Mouse (Mus musculus) CH12.LX (cell line): Measurements from ENCODE around the gene P3h3. TPM values are rescaled to one million over a fixed set of nuclear protein-coding genes. Genes with fewer than 3 reads are reported as not detected.

Experiments used
- DNase-seq: peaks from one replicate; pipeline ENCODE4 v3.0.0-alpha.2; 2013; ENCODE audit errors: extremely low read depth
- H3K27ac ChIP-seq: 2 replicates; pipeline ENCODE4 v1.5.1; 2012; ENCODE audit warnings: low read depth, mild to moderate bottlenecking, control low read depth, moderate library complexity; ENCODE audit not compliant: insufficient read depth
- H3K27me3 ChIP-seq: replicated peaks from 2 replicates; pipeline ENCODE3; 2012; ENCODE audit warnings: inconsistent platforms
- H3K36me3 ChIP-seq, 2 experiments: replicated peaks in 1 of 2; 2 replicates each; pipeline versions ENCODE3 to v1.6.1; 2012; ENCODE audit warnings: inconsistent platforms in 1 of 2, low read length in 1 of 2, mild to moderate bottlenecking in 1 of 2, mixed read lengths in 1 of 2, moderate library complexity in 1 of 2; ENCODE audit not compliant: control insufficient read depth in 1 of 2, insufficient read depth in 1 of 2
- H3K4me1 ChIP-seq, 2 experiments: 2 replicates each; pipeline ENCODE4 v1.6.1; 2012; ENCODE audit warnings: inconsistent platforms in 1 of 2, moderate library complexity in 1 of 2; ENCODE audit not compliant: insufficient read depth in 2 of 2, control insufficient read depth in 1 of 2
- H3K4me2 ChIP-seq: 2 replicates; pipeline ENCODE4 v1.6.1; 2012; ENCODE audit warnings: low read depth, mild to moderate bottlenecking, control low read depth; ENCODE audit not compliant: poor library complexity, insufficient read depth, severe bottlenecking
- H3K4me3 ChIP-seq, 3 experiments: fragments of 150-350 bp in 1 of 3; sonication (generic) in 1 of 3; replicated peaks in 1 of 3; 2 replicates each; pipeline versions ENCODE3 to v1.5.1; 2011 to 2012; ENCODE audit warnings: low read depth in 2 of 3, low read length in 2 of 3, mild to moderate bottlenecking in 2 of 3, moderate library complexity in 2 of 3, control low read depth in 1 of 3, improper control_type of control experiment in 1 of 3, inconsistent platforms in 1 of 3, mixed read lengths in 1 of 3; ENCODE audit not compliant: poor library complexity in 1 of 3
- H3K79me2 ChIP-seq: replicated peaks from 2 replicates; pipeline ENCODE4 v1.6.1; 2012; ENCODE audit warnings: mild to moderate bottlenecking, moderate library complexity; ENCODE audit not compliant: control insufficient read depth, poor library complexity, insufficient read depth, severe bottlenecking; ENCODE audit errors: extremely low read depth
- H3K9ac ChIP-seq: 2 replicates; pipeline ENCODE4 v1.6.1; 2012; ENCODE audit warnings: low read depth, mild to moderate bottlenecking, control low read depth, moderate library complexity; ENCODE audit not compliant: insufficient read depth
- H3K9me3 ChIP-seq: replicated peaks from 2 replicates; pipeline ENCODE3; 2012; ENCODE audit warnings: low read length, inconsistent platforms, mixed read lengths
- CHD1 ChIP-seq: IDR thresholded peaks from 2 replicates; pipeline ENCODE4 v1.6.1; 2012; ENCODE audit warnings: low read depth, low read length, improper control_type of control experiment, inconsistent platforms
- CHD2 ChIP-seq: IDR thresholded peaks from 2 replicates; pipeline ENCODE4 v1.6.1; 2011; ENCODE audit warnings: low read length, improper control_type of control experiment
- CTCF ChIP-seq, 2 experiments: IDR thresholded peaks in 1 of 2; conservative IDR thresholded peaks in 1 of 2; 2 replicates each; pipeline ENCODE4 v1.5.1; 2011 to 2012; ENCODE audit warnings: low read depth in 2 of 2, low read length in 2 of 2, improper control_type of control experiment in 1 of 2, inconsistent platforms in 1 of 2, mild to moderate bottlenecking in 1 of 2, moderate library complexity in 1 of 2
- ETS1 ChIP-seq: conservative IDR thresholded peaks from 2 replicates; pipeline ENCODE4 v1.6.1; 2012; ENCODE audit warnings: low read depth, mild to moderate bottlenecking, inconsistent platforms, low read length, improper control_type of control experiment, moderate library complexity
- GABPA ChIP-seq: IDR thresholded peaks from 2 replicates; pipeline ENCODE4 v1.6.1; 2012; ENCODE audit warnings: low read depth, low read length, improper control_type of control experiment, inconsistent platforms; ENCODE audit not compliant: insufficient replicate concordance
- IRF4 ChIP-seq: IDR thresholded peaks from 2 replicates; pipeline ENCODE4 v1.6.1; 2014; ENCODE audit warnings: low read depth, mild to moderate bottlenecking, inconsistent platforms, low read length, improper control_type of control experiment
- KAT2A ChIP-seq: IDR thresholded peaks from 2 replicates; pipeline ENCODE4 v1.6.1; 2012; ENCODE audit warnings: low read length, improper control_type of control experiment, inconsistent platforms; ENCODE audit not compliant: insufficient replicate concordance
- MAFK ChIP-seq: IDR thresholded peaks from 2 replicates; pipeline ENCODE4 v1.6.1; 2011; ENCODE audit warnings: low read length, improper control_type of control experiment; ENCODE audit not compliant: insufficient replicate concordance
- MAZ ChIP-seq: IDR thresholded peaks from 2 replicates; pipeline ENCODE4 v1.6.1; 2012; ENCODE audit warnings: low read depth, mild to moderate bottlenecking, inconsistent platforms, low read length, improper control_type of control experiment, moderate library complexity
- NRF1 ChIP-seq: IDR thresholded peaks from 2 replicates; pipeline ENCODE4 v1.6.1; 2014; ENCODE audit warnings: low read depth, mild to moderate bottlenecking, inconsistent platforms, low read length, improper control_type of control experiment, moderate library complexity
- POLR2AphosphoS2 ChIP-seq: IDR thresholded peaks from 2 replicates; pipeline ENCODE4 v1.6.1; 2011; ENCODE audit warnings: low read depth, low read length, improper control_type of control experiment
- RAD21 ChIP-seq: IDR thresholded peaks from 2 replicates; pipeline ENCODE4 v1.6.1; 2011; ENCODE audit warnings: low read depth, mild to moderate bottlenecking, low read length, improper control_type of control experiment, moderate library complexity
- SIN3A ChIP-seq: IDR thresholded peaks from 2 replicates; pipeline ENCODE4 v1.6.1; 2012; ENCODE audit warnings: low read length, improper control_type of control experiment, inconsistent platforms
- SMC3 ChIP-seq: IDR thresholded peaks from 2 replicates; pipeline ENCODE4 v1.6.1; 2011; ENCODE audit warnings: low read depth, low read length, improper control_type of control experiment
- UBTF ChIP-seq: IDR thresholded peaks from 2 replicates; pipeline ENCODE4 v1.6.1; 2012; ENCODE audit warnings: low read depth, mild to moderate bottlenecking, inconsistent platforms, low read length, improper control_type of control experiment, moderate library complexity
- USF1 ChIP-seq: IDR thresholded peaks from 2 replicates; pipeline ENCODE4 v1.6.1; 2014; ENCODE audit warnings: low read depth, mild to moderate bottlenecking, inconsistent platforms, low read length, improper control_type of control experiment
- USF2 ChIP-seq: conservative IDR thresholded peaks from 2 replicates; pipeline ENCODE4 v1.6.1; 2011; ENCODE audit warnings: low read depth, low read length, improper control_type of control experiment
- ZKSCAN1 ChIP-seq: IDR thresholded peaks from 2 replicates; pipeline ENCODE4 v1.6.1; 2012; ENCODE audit warnings: low read depth, inconsistent platforms, low read length, improper control_type of control experiment, borderline replicate concordance
- dilution Hi-C: fragments of 300-500 bp; cut with MboI; formaldehyde crosslinking; loops from 2 replicates; pipeline ENCODE4 v1.14.3; 2020; ENCODE audit warnings: low sequenced_read_pairs; ENCODE audit not compliant: extremely low pct_unique_long_range_greater_than_20kb, extremely low pct_ligation_motif_present
- in situ Hi-C: fragments of 300-500 bp; cut with MboI; formaldehyde crosslinking; loops from 3 replicates; pipeline ENCODE4 v1.14.3; 2019; ENCODE audit warnings: low sequenced_read_pairs, low pct_ligation_motif_present, low pct_unique_long_range_greater_than_20kb, mixed read lengths
- polyA plus RNA-seq: library from polyadenylated mRNA; unstranded; fragments of >175 nt; gene quantifications from 2 replicates; pipeline ENCODE4 v1.2.1, GENCODE M21; 2012; ENCODE audit warnings: low read depth; ENCODE audit not compliant: insufficient read length
- total RNA-seq, 2 experiments: library from RNA; depleted of rRNA; stranded (reverse); fragments of 300-350 nt in 1 of 2; fragments of >200 nt in 1 of 2; gene quantifications; 2 replicates each; pipeline ENCODE4 v1.2.3; 2012 to 2014

Gene P3h3
- total and polyA plus RNA-seq, 3 experiments, result 0.31 to 0.34 TPM; not detected in 1

DNA sequence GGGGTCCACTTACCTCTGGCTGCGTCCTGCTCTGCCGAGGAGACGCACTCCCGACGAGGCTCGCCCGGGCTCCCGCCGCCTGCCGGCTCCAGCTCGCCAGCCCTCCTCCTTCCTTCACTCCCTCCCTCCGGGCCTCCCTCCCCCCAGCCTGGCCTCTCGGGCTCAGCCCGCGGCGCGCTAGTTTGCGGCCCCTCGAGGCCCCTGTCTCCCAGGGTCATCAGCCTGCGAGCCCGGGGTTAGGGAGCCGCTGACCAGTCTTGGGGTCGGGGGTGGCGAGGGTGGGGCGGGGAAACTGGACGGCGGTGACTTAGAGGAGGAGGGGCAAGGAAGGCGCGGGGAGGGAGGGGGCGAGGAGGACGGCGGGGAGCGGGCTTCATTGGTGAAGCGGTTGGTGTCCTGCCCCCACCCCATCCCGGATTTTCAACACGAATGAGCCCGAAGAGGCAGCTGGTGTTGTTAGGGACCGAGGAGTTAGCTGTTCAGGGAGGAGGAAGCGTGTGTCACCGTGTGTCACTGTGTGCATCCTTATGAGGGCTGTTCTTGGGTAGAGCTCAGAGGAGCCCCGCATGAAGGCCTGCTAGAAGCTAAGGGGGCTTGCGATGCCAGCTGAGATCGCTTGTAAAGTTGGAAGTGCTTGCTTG lies 6.2 kb upstream of the P3h3 start, which contains the start of gene Gpr162:
Gene Gpr162, minus strand, starts transcription at position 326 of the 641 bp plus-strand sequence.
- DNase-seq, result no peak
- no peaks in the 10 kb centered on the region for H3K79me2 ChIP-seq
- in situ Hi-C loops, result loop anchor here (25.0 kb wide), 1 partner anchor 174 kb away; the partner anchor contains the start of genes Acrbp and Ing4

DNA sequence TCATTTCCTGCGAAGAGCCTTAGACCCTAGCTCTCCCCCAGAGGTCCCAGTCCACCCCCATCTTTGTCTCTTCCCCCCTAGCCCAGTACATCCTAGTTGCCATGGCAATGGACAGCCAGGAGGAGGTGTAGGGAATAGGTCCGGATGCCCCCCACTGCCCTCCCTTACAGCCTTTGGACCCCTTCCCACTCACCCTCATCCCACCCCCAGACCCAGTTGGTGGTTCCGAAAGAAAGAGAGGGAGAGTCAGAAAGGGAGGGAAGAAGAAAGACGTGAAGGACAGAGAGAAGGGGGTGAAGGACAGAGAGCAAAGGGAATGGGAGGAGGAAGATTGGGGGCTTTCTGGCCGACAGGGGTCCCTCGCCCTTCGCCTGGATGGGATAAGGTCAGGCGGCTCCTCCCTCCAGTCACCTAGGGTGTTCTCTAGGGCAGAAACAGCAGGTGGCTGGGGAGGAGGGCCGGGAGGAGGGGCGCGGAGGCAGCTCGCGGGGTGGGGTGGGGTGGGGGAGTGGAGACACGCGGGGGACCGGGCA lies 5.6 kb upstream of the P3h3 start:
- no peaks in the 10 kb centered on the region for H3K9me3 ChIP-seq
- peak; percentile 22; the same call in 1 of the 2 replicates for TF ChIP-seq SMC3
- no peak for TF ChIP-seq NRF1
- peak in 1 of 2 experiments; percentile 38; a peak in 2 of 4 replicates for TF ChIP-seq CTCF (conservative IDR thresholded peaks at IDR 0.05 in 1 of 2, IDR thresholded peaks at IDR 0.05 in 1 of 2; ENCODE audit: low read depth in 2 of 2, low read length in 2 of 2)
- TF ChIP-seq ZKSCAN1, result no peak
- TF ChIP-seq, all 38 proteins: peak for 2
- in situ Hi-C loops, result loop anchor here (25.0 kb wide), 1 partner anchor 174 kb away; the partner anchor contains the start of genes Acrbp and Ing4
- peaks cover 27 to 34% of the 10 kb centered on the region in 2 experiments for H3K4me1 ChIP-seq
- no peaks in the 10 kb centered on the region for H3K79me2 ChIP-seq
- peak overlapping the region; percentile 42 for H3K4me2 ChIP-seq
- no peak for DNase-seq
- no peaks in the 10 kb centered on the region for H3K36me3 ChIP-seq
- peak overlapping the region; percentile 68 for H3K9ac ChIP-seq
- no peak overlapping the region for H3K27ac ChIP-seq
- dilution Hi-C loops, result no loop called here
- peak overlapping the region; percentile 50 to 65 (median 54) for H3K4me3 ChIP-seq
- peaks cover 26% of the 10 kb centered on the region for H3K27me3 ChIP-seq

More for the DNA sequence above, 6.2 kb upstream of the P3h3 start, which contains the start of gene Gpr162:
- peaks cover 26% of the 10 kb centered on the region for H3K27me3 ChIP-seq
- no peak within 1 kb of the TSS for H3K27ac ChIP-seq
- peaks cover 27 to 34% of the 10 kb centered on the region in 2 experiments for H3K4me1 ChIP-seq
- H3K36me3 ChIP-seq, result no peaks in the 10 kb centered on the region
- TF ChIP-seq ETS1, result no peak
- TF ChIP-seq SIN3A, result no peak
- TF ChIP-seq USF1, result no peak
- peak; percentile 82; the same call in 1 of the 2 replicates for TF ChIP-seq UBTF
- no peak for TF ChIP-seq MAFK
- TF ChIP-seq GABPA, result no peak
- TF ChIP-seq KAT2A, result no peak
- no peak for TF ChIP-seq RAD21
- no peak for TF ChIP-seq CHD1
- TF ChIP-seq POLR2AphosphoS2, result no peak
- TF ChIP-seq IRF4, result no peak
- TF ChIP-seq CHD2, result peak; percentile 18; the same call in 1 of the 2 replicates
- TF ChIP-seq MAZ, result peak; percentile 87
- no peak for TF ChIP-seq USF2
- H3K9ac ChIP-seq, result peak within 1 kb of the TSS; percentile 68
- peak within 1 kb of the TSS; percentile 50 to 65 (median 54) for H3K4me3 ChIP-seq
- H3K9me3 ChIP-seq, result no peaks in the 10 kb centered on the region
- H3K4me2 ChIP-seq, result peak within 1 kb of the TSS; percentile 42
- dilution Hi-C loops, result no loop called here
